Mouse (Mus musculus): ENCODE measurements around the gene Dock9.

DNA sequence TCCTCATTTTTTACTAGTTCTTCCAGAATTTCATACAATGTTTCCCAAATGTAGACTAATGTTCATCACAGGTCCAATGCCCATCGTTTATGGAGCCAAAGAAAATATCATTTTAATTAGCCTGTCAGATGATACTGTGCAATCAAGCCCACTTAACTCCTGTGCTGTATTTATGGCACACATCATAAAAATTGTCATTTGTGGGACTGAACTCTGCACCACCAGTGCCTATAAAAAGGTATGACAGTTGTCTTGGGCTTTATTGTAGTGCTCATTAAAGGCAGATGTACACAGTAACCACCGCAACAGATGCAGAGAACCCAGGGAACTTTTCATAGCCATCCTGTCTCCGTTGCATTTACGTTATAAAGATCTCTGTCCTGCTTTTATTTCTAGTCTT, 233.7 kb downstream of the Dock9 start:
- no peak for TF ChIP-seq POLR2A (IDR thresholded peaks at IDR 0.05; ENCODE audit: extremely low read depth, insufficient read depth, low read length)
- TF ChIP-seq CTCF (IDR thresholded peaks at IDR 0.05; ENCODE audit: extremely low read depth, insufficient read depth, low read length) = no peak

All from cortical plate, adult 2 months (tissue).